Mouse (Mus musculus) splenic B cell, adult 2 months (primary cell): ENCODE data around the gene Pdpn.

Source experiments
- DNase-seq: peaks from one replicate; pipeline ENCODE4 v3.0.0-alpha.2; 2011; ENCODE audit warnings: low read depth, low spot score
- H3K27me3 ChIP-seq: 2 replicates; pipeline ENCODE4 v1.6.1; 2012; ENCODE audit warnings: mild to moderate bottlenecking, low read length, moderate library complexity, mixed read lengths; ENCODE audit not compliant: control insufficient read depth, poor library complexity, insufficient read depth, severe bottlenecking
- H3K36me3 ChIP-seq: 2 replicates; pipeline ENCODE4 v1.6.1; 2012; ENCODE audit warnings: mild to moderate bottlenecking, low read length, moderate library complexity, mixed read lengths; ENCODE audit not compliant: control insufficient read depth, poor library complexity, insufficient read depth, severe bottlenecking

Pdpn gene

GRCm38 (mm10) chr4:143279661-143280060 is 19.7 kb downstream of the Pdpn start:
- DNase-seq, result no peak
- no peaks in the 10 kb centered on the region for H3K27me3 ChIP-seq
- H3K36me3 ChIP-seq, result no peaks in the 10 kb centered on the region

DNA sequence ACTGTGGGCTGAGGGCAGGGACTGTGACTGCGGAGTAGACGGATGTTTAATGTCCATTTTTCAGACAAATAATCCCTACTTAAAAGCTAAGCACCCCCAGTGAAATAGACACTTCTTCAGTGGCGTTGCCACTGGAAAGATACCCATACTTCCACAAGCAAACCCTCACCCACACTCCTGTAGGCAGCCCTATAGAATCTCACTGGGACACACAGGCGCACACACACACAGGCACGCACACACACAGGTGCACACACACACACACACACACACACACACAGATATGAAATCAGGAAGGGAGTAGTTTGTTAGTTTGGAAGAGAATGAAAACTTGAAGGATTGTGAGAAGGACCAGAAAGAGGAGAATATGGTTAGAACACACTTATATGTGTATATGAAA is 20.3 kb downstream of the Pdpn start:
- H3K27me3 ChIP-seq, result no peaks in the 10 kb centered on the region
- H3K36me3 ChIP-seq, result no peaks in the 10 kb centered on the region
- DNase-seq, result no peak

- no peaks in the 10 kb centered on the region for H3K27me3 ChIP-seq
- no peaks in the 10 kb centered on the region for H3K36me3 ChIP-seq
- no peak for DNase-seq
Measured at GRCm38 (mm10) chr4:143278429-143278871, 20.9 kb downstream of the Pdpn start.

DNA sequence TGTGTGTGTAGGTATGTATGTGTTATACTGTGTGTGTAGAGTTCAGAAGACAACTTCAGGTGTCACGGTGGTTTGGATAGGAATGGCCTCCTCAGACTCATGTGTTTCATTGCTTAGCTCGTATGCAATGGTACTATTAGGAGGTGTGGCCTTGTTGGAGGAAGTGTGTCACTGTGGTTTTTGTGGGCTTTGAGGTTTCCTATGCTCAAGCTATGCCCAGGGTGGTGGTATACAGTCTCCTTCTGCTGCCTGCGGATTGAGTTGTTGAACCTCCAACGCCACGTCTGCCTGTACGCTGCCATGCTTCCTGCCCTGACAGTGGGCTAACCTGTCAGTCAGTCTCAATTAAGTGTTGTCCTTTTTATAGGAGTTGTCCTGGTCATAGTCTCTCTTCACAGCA is 22.0 kb downstream of the Pdpn start:
- H3K36me3 ChIP-seq, result no peaks in the 10 kb centered on the region
- no peaks in the 10 kb centered on the region for H3K27me3 ChIP-seq
- DNase-seq, result no peak

DNA sequence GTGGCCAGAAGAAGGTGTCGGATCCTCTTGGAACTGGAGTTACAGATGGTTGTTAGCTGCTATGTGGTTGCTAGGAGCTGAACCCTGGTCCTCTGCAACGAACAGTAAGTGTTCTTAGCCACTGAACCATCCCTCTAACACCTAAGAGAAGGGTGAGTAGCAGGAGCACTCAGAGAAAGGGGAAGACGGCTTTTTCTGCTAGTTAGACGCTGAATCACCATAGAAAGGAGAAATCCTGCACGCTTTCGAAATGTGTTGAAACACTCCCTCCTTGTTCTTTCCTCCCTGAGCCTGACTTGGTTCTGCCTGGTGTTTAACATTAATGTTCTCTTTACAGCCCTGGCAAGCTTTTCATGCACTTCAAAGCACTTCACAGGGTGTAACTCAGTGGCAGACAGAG is 27.8 kb downstream of the Pdpn start:
- no peak for DNase-seq
- H3K36me3 ChIP-seq, result no peaks in the 10 kb centered on the region
- no peaks in the 10 kb centered on the region for H3K27me3 ChIP-seq

- no peak for DNase-seq
- H3K36me3 ChIP-seq, result no peaks in the 10 kb centered on the region
- no peaks in the 10 kb centered on the region for H3K27me3 ChIP-seq
Measured at GRCm38 (mm10) chr4:143270903-143271302, 28.5 kb downstream of the Pdpn start.

DNA sequence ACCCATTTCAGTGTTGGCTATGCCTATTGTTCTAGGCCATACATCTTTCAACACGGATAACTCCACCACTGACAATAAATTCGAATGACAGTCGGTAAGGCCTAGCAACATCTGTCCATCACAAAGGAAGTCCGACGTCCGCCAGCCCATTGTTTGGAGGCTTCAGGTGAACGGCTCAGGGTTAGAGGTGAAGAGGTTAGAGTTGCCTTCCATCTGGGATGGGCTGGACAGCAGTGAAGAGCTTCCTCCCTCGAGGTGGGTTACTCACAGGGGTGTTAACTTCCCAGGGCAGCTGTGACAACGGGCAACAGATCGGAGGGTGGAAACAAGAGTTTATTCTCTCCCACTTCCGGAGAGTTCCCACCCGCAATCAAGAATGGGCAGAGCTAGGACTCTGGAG is 36.7 kb downstream of the Pdpn start:
- H3K27me3 ChIP-seq, result no peaks in the 10 kb centered on the region
- no peak for DNase-seq
- no peaks in the 10 kb centered on the region for H3K36me3 ChIP-seq

GRCm38 (mm10) chr4:143259718-143260349 is 39.5 kb downstream of the Pdpn start:
- Histone ChIP-seq H3K36me3 (no peaks in the 10 kb centered on the region), H3K27me3 (no peaks in the 10 kb centered on the region)
- no peak for DNase-seq

DNA sequence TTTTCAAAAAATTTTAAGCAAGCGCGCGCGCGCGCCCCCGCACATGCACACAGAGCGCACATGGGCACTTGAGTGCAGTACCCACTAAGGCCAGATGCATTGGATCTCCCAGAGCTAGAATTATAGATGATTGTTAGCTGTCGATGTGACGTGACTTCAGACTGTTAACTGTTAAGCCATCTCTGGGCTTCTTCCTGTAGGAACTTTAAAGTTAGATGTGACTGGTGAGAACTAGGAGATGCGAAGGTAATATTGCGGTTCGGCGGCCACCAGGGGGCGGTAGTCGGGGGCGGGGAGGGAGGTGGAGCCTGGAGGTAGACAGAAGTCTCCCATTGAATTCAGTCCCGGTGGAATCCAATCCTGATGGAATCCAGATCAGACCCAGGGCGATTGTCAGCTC is 40.8 kb downstream of the Pdpn start:
- H3K36me3 ChIP-seq, result no peaks in the 10 kb centered on the region
- H3K27me3 ChIP-seq, result no peaks in the 10 kb centered on the region
- DNase-seq, result peak; percentile 37

DNA sequence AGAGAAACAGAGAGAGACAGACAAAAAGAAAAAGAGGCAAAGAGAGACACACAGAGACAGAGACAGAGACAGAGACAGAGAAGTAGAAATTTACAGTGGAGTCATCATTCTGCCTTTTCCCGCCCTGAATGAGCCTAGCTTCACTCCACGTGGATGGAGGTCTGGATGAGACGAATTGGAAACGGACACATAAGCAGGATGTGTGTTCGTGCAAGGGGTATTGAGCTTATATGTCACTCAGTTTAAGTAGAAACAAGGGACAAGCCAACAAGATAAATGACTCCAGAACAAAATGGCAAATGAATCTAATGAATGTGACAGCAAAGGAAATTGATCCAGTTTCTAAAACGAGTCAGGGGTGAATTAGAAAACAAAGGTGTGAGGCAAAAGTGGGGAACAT is 41.4 kb downstream of the Pdpn start:
- no peak for DNase-seq
- Histone ChIP-seq H3K27me3 (no peaks in the 10 kb centered on the region), H3K36me3 (no peaks in the 10 kb centered on the region)

GRCm38 (mm10) chr4:143255541-143255940 is 43.8 kb downstream of the Pdpn start:
- no peaks in the 10 kb centered on the region for H3K27me3 ChIP-seq
- H3K36me3 ChIP-seq, result no peaks in the 10 kb centered on the region
- no peak for DNase-seq

DNA sequence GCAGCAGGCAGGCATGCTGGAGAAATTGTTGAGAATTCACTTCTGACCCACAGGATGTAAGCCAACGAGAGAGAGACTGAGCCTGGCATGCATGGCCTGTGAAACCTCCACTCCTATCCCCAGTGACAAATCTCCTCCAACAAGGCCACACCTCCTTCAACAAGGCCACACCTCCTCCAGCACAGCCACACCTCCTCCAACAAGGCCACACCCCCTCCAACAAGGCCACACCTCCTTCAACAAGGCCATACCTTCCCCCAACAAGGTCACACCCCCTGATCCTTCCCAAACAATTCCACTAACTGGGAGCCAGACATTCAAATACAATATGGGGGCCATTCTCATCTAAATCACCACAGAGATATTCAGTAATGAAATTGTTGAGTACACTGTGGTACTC is 46.0 kb downstream of the Pdpn start:
- Histone ChIP-seq H3K36me3 (no peaks in the 10 kb centered on the region), H3K27me3 (no peaks in the 10 kb centered on the region)
- no peak for DNase-seq

DNA sequence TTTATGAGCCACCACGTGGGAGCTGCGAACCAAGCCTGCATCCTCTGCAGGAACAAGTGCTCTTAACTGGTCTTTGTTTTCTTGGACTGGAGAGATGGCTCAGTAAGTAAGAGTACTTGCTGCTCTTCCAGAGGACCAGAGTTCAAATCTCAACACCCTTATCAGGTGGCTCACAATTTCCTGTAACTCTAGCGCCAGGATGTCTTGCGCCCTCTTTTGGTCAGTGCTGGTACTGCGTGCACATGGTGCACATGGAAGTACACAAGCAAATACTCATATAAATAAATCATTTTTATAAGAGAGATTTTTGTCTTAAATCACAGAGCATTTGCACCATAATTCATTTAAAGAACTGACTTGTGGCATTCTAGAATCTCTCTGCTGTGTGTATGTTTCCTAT is 51.3 kb downstream of the Pdpn start:
- Histone ChIP-seq H3K36me3 (no peaks in the 10 kb centered on the region), H3K27me3 (no peaks in the 10 kb centered on the region)
- peak; percentile 48 for DNase-seq

- DNase-seq, result no peak
Measured at GRCm38 (mm10) chr4:143241294-143241693, 58.1 kb downstream of the Pdpn start.

DNA sequence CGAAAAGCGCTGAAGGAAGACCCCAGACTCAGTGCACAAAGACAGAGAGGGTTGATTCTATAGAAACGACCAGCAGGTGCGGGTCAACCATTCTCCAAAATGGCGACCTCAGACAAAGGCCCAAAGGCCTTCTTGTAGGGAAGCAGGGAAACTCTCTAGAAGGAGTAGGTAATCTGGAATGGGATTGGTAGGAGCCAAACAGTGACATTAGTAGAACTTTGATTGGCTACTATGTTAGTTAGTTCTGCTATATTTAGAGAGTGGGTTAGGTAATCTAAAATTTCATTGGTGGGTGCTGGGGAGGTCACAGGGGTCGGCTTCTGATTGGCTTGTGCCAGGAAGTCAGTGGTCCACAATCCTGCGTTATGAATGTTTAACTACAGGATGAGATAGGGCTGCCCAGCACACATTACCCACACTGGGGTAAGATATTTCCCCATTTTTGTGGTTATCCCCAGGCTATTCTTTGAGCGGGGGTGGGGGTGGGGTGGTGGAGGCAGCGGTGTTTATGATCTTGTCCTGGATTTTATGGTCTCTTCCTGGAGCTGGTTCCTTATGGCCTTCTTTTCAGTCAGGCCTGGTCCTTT is 59.7 kb downstream of the Pdpn start:
- no peak for DNase-seq
- no peaks in the 10 kb centered on the region for H3K36me3 ChIP-seq
- no peaks in the 10 kb centered on the region for H3K27me3 ChIP-seq

More at GRCm38 (mm10) chr4:143241294-143241693, 58.1 kb downstream of the Pdpn start:
- H3K36me3 ChIP-seq, result no peaks in the 10 kb centered on the region
- no peaks in the 10 kb centered on the region for H3K27me3 ChIP-seq

GRCm38 (mm10) chr4:143239117-143239516 is 60.2 kb downstream of the Pdpn start:
- Histone ChIP-seq H3K36me3 (no peaks in the 10 kb centered on the region), H3K27me3 (no peaks in the 10 kb centered on the region)
- no peak for DNase-seq
